Mouse (Mus musculus) embryonic facial prominence, embryonic 11.5 days (tissue): ENCODE measurements around the gene March6. TPM values are rescaled to one million over a fixed set of nuclear protein-coding genes. Genes with fewer than 3 reads are reported as not detected.

Source experiments
- ATAC-seq: fragments of 200-750 bp; cut with Nextera tagmentation; replicated peaks from 2 replicates; pipeline ENCODE4 v1.8.0; 2017; ENCODE audit warnings: low read depth; ENCODE audit not compliant: insufficient number of reproducible peaks, low FRiP score, low TSS enrichment
- DNase-seq: peaks from one replicate; pipeline ENCODE4 v3.0.0-alpha.2; 2015; ENCODE audit warnings: low spot score
- H3K27ac ChIP-seq: fragments of 300-500 bp; sonication (generic); replicated peaks from 2 replicates; pipeline ENCODE4 v1.5.1; 2014; ENCODE audit warnings: mild to moderate bottlenecking, low read depth, low read length, control low read depth
- H3K27me3 ChIP-seq: fragments of 300-500 bp; sonication (generic); 2 replicates; pipeline ENCODE4 v1.6.1; 2014; ENCODE audit warnings: mild to moderate bottlenecking, low read length, moderate library complexity, mixed read lengths; ENCODE audit not compliant: control insufficient read depth, insufficient read depth
- H3K36me3 ChIP-seq: fragments of 300-500 bp; sonication (generic); replicated peaks from 2 replicates; pipeline ENCODE4 v1.6.1; 2014; ENCODE audit warnings: low read depth, mild to moderate bottlenecking, low read length, moderate library complexity, mixed read lengths; ENCODE audit not compliant: control insufficient read depth, insufficient read depth
- H3K4me1 ChIP-seq: fragments of 300-500 bp; sonication (generic); 2 replicates; pipeline ENCODE4 v1.6.1; 2014; ENCODE audit warnings: low read length, mixed read lengths; ENCODE audit not compliant: control insufficient read depth, insufficient read depth
- H3K4me2 ChIP-seq: fragments of 300-500 bp; sonication (generic); 2 replicates; pipeline ENCODE4 v1.6.1; 2014; ENCODE audit warnings: low read depth, mild to moderate bottlenecking, control low read depth, low read length, moderate library complexity
- H3K4me3 ChIP-seq: fragments of 300-500 bp; sonication (generic); 2 replicates; pipeline ENCODE4 v1.5.1; 2014; ENCODE audit warnings: low read depth, low read length, control low read depth
- H3K9ac ChIP-seq: fragments of 300-500 bp; sonication (generic); replicated peaks from 2 replicates; pipeline ENCODE4 v1.6.1; 2014; ENCODE audit warnings: mild to moderate bottlenecking, control low read depth, low read length
- H3K9me3 ChIP-seq: fragments of 300-500 bp; sonication (generic); replicated peaks from 2 replicates; pipeline ENCODE4 v1.6.1; 2016; ENCODE audit warnings: mild to moderate bottlenecking, low read length, inconsistent platforms, mixed read lengths; ENCODE audit not compliant: control insufficient read depth
- WGBS: fragments of 180-500 bp; shearing (Covaris S2); extraction: QIAGEN DNeasy Blood & Tissue Kit; methylation state at CpG from one replicate; pipeline ENCODE4 v1.1.7; 2014; 5-methylcytosine and 5-hydroxymethylcytosine counted together
- polyA plus RNA-seq: library from polyadenylated mRNA; unstranded; fragments of >200 nt; fragmentation: Nextera tagmentation; extraction: Ambion mirVana; gene quantifications from 2 replicates; pipeline ENCODE4 v1.2.1, GENCODE M21; 2014

March6 gene
- polyA plus RNA-seq, 1 experiment from 2014 or later = 40.6 TPM

GRCm38 (mm10) chr15:31518371-31518770 lies 12.5 kb downstream of the March6 start:
- Histone ChIP-seq H3K9me3 (no peaks in the 10 kb centered on the region), H3K4me1 (no peaks in the 10 kb centered on the region), H3K27ac (no peak overlapping the region), H3K36me3 (no peaks in the 10 kb centered on the region), H3K9ac (no peak overlapping the region), H3K27me3 (no peaks in the 10 kb centered on the region), H3K4me2 (no peak overlapping the region), H3K4me3 (no peak overlapping the region)
- DNase-seq (no peak), ATAC-seq (no peak)
- 91% methylated on average over 2 of the region's 2 CpGs for WGBS

GRCm38 (mm10) chr15:31517186-31517585 lies 13.7 kb downstream of the March6 start:
- 94% methylated on average over 1 of the region's 1 CpGs for WGBS
- no peaks in the 10 kb centered on the region for H3K36me3 ChIP-seq
- H3K4me3 ChIP-seq = no peak overlapping the region
- no peak overlapping the region for H3K27ac ChIP-seq
- no peaks in the 10 kb centered on the region for H3K9me3 ChIP-seq
- no peak overlapping the region for H3K4me2 ChIP-seq
- H3K27me3 ChIP-seq = no peaks in the 10 kb centered on the region
- no peak for DNase-seq
- H3K4me1 ChIP-seq = no peaks in the 10 kb centered on the region
- ATAC-seq = no peak
- H3K9ac ChIP-seq = no peak overlapping the region

GRCm38 (mm10) chr15:31511795-31512194 lies 19.1 kb downstream of the March6 start:
- H3K9me3 ChIP-seq = no peaks in the 10 kb centered on the region
- H3K9ac ChIP-seq = no peak overlapping the region
- no peak overlapping the region for H3K27ac ChIP-seq
- H3K4me3 ChIP-seq = no peak overlapping the region
- DNase-seq (no peak), ATAC-seq (no peak)
- 88% methylated on average over 1 of the region's 1 CpGs for WGBS
- no peak overlapping the region for H3K4me2 ChIP-seq
- no peaks in the 10 kb centered on the region for H3K27me3 ChIP-seq
- H3K4me1 ChIP-seq = no peaks in the 10 kb centered on the region
- no peaks in the 10 kb centered on the region for H3K36me3 ChIP-seq

GRCm38 (mm10) chr15:31511406-31511771 lies 19.5 kb downstream of the March6 start:
- H3K4me2 ChIP-seq = no peak overlapping the region
- H3K9ac ChIP-seq = no peak overlapping the region
- no peak overlapping the region for H3K27ac ChIP-seq
- no peaks in the 10 kb centered on the region for H3K36me3 ChIP-seq
- ATAC-seq = no peak
- no peaks in the 10 kb centered on the region for H3K9me3 ChIP-seq
- no peaks in the 10 kb centered on the region for H3K27me3 ChIP-seq
- DNase-seq = no peak
- no peaks in the 10 kb centered on the region for H3K4me1 ChIP-seq
- H3K4me3 ChIP-seq = no peak overlapping the region

GRCm38 (mm10) chr15:31510477-31511405 lies 20.1 kb downstream of the March6 start:
- ATAC-seq = no peak
- H3K4me2 ChIP-seq = no peak overlapping the region
- no peak overlapping the region for H3K27ac ChIP-seq
- no peak overlapping the region for H3K9ac ChIP-seq
- H3K9me3 ChIP-seq = no peaks in the 10 kb centered on the region
- H3K27me3 ChIP-seq = no peaks in the 10 kb centered on the region
- no peaks in the 10 kb centered on the region for H3K4me1 ChIP-seq
- H3K4me3 ChIP-seq = no peak overlapping the region
- no peak for DNase-seq
- no peaks in the 10 kb centered on the region for H3K36me3 ChIP-seq
- 73% methylated on average over 7 of the region's 7 CpGs for WGBS

- Histone ChIP-seq H3K4me2 (no peak overlapping the region), H3K9me3 (no peaks in the 10 kb centered on the region), H3K4me1 (no peaks in the 10 kb centered on the region), H3K27me3 (no peaks in the 10 kb centered on the region), H3K4me3 (no peak overlapping the region), H3K36me3 (no peaks in the 10 kb centered on the region), H3K9ac (no peak overlapping the region), H3K27ac (no peak overlapping the region)
- ATAC-seq = no peak
- WGBS = 92% methylated on average over 2 of the region's 2 CpGs
- DNase-seq = no peak
These were observed 25.8 kb downstream of the March6 start for GRCm38 (mm10) chr15:31505082-31505481.

- 86% methylated on average over 3 of the region's 3 CpGs for WGBS
- no peak for DNase-seq
- Histone ChIP-seq H3K27ac (no peak overlapping the region), H3K4me1 (no peaks in the 10 kb centered on the region), H3K27me3 (no peaks in the 10 kb centered on the region), H3K4me2 (no peak overlapping the region), H3K9me3 (no peaks in the 10 kb centered on the region), H3K4me3 (no peak overlapping the region), H3K36me3 (no peaks in the 10 kb centered on the region), H3K9ac (no peak overlapping the region)
- ATAC-seq = no peak
These were observed 27.4 kb downstream of the March6 start for GRCm38 (mm10) chr15:31503447-31503846.

- DNase-seq (no peak), ATAC-seq (no peak)
- no peaks in the 10 kb centered on the region for H3K36me3 ChIP-seq
- WGBS = 85% methylated on average over 4 of the region's 4 CpGs
- no peaks in the 10 kb centered on the region for H3K4me1 ChIP-seq
- H3K4me3 ChIP-seq = no peak overlapping the region
- H3K9me3 ChIP-seq = no peaks in the 10 kb centered on the region
- H3K9ac ChIP-seq = no peak overlapping the region
- no peaks in the 10 kb centered on the region for H3K27me3 ChIP-seq
- no peak overlapping the region for H3K4me2 ChIP-seq
- H3K27ac ChIP-seq = no peak overlapping the region
These were observed 27.9 kb downstream of the March6 start for GRCm38 (mm10) chr15:31502996-31503395.
